Mouse (Mus musculus) E14TG2a.4 (cell line): ENCODE results near the gene Gm49396.
A peak's percentile ranks its signal among the peaks of the same experiment; 100 is the strongest.

Experiments
- H3K27me3 ChIP-seq: 2 replicates; pipeline ENCODE4 v1.6.1; 2014; ENCODE audit warnings: low read length, control low read depth; ENCODE audit not compliant: insufficient read depth
- H3K36me3 ChIP-seq: 2 replicates; pipeline ENCODE4 v1.6.1; 2014; ENCODE audit warnings: low read length, control low read depth; ENCODE audit not compliant: insufficient read depth
- H3K4me1 ChIP-seq: replicated peaks from 2 replicates; pipeline ENCODE4 v1.6.1; 2014; ENCODE audit warnings: low read depth, low read length, control low read depth
- H3K4me3 ChIP-seq: replicated peaks from 2 replicates; pipeline ENCODE4 v1.5.1; 2014; ENCODE audit warnings: mild to moderate bottlenecking, low read length
- H3K9me3 ChIP-seq: 2 replicates; pipeline ENCODE4 v1.6.1; 2014; ENCODE audit warnings: low read length, control low read depth
- CTCF ChIP-seq: conservative IDR thresholded peaks from 2 replicates; pipeline ENCODE4 v1.5.1; 2014; ENCODE audit warnings: low read length
- NANOG ChIP-seq: IDR thresholded peaks from 2 replicates; pipeline ENCODE4 v1.6.1; 2014; ENCODE audit warnings: borderline replicate concordance, low read length, mixed read lengths
- POU5F1 ChIP-seq: IDR thresholded peaks from 2 replicates; pipeline ENCODE4 v1.6.1; 2014; ENCODE audit warnings: low read length, borderline replicate concordance

The Gm49396 gene

DNA sequence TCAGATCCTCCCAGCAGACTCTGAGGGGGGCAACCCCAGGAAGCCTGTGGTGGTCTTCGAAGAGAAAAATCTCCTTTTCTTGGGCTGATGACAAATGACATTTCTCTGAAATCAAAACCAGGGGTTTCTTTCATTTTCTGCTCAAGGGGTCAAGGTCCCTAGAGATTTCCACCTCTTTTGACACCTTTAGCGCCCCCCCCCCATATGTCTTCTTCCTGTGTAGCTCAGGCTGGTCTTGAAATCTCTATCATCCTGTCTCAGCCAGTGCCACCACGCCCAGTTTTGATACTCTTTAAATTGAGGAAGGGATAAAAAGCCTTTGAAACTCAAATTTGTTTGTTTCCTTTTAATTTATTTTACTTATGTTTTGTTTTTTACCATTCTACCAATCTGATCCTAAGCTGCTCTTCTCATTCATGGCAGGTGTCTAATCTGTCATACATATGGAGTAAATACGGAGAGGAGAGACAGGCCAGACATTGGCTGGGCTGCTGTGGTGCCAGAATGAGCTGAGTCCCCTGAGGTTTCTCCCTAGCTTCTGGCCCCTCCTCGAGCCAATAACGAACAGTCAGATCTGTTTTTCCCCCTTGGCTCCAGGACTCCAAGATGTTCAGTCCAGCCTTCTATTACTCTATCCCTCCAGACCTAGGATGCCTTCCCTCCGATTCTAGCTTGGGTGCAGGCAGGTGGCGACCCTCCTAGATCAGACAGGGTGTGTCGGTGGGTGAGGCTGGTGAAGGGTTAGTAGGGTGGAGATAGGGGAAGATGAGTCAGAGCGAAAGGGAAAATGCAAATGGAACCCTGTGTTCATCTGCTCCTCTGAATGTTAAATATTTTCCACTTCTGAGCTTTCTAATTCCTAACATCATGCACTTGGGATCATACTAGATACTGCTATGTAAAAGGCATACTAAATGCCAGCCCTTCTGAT, 30.7 kb downstream of the Gm49396 start:
- Histone ChIP-seq H3K9me3 (no peaks in the 10 kb centered on the region), H3K4me3 (0 out of 2 replicates have a peak overlapping the region, but pooled peaks have one; percentile 37), H3K4me1 (peaks cover 75% of the 10 kb centered on the region), H3K36me3 (peaks cover 12% of the 10 kb centered on the region; the same call in 1 of the 2 replicates), H3K27me3 (peaks cover 6% of the 10 kb centered on the region)
- no peak for TF ChIP-seq CTCF
- TF ChIP-seq NANOG, result no peak
- TF ChIP-seq POU5F1, result no peak

DNA sequence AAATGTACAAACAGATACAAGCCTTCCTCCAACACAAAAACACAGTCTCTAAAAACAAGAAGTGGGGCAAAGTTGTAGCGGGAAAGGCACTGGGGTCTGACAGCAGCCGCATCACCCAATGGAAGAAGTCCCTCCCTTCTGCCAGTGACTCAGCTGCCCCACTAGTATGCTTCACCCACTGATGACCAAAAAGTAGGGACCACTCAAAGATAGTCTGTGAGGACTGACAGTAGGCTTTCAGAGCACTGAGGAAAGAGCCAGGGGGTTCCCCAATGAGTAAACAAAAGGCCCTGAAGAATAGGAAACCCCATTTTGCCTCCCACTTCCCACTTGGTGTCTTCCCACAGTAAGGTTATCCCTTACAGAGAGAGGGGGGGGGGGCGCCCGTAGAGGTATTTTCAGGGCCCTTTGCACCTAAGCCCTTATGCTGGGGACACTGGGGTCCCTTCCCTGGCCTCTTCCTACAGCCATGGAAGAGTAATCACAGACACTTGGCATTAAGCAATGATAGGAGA, 31.4 kb downstream of the Gm49396 start:
- Histone ChIP-seq H3K4me3 (0 out of 2 replicates have a peak overlapping the region, but pooled peaks have one; percentile 20), H3K36me3 (peaks cover 12% of the 10 kb centered on the region; the same call in 1 of the 2 replicates), H3K9me3 (no peaks in the 10 kb centered on the region), H3K27me3 (peaks cover 6% of the 10 kb centered on the region), H3K4me1 (peaks cover 82% of the 10 kb centered on the region)
- TF ChIP-seq CTCF (no peak), POU5F1 (no peak), NANOG (no peak)

GRCm38 (mm10) chr7:30596093-30596492, 32.9 kb downstream of the Gm49396 start:
- peaks cover 80% of the 10 kb centered on the region for H3K4me1 ChIP-seq
- no peaks in the 10 kb centered on the region for H3K9me3 ChIP-seq
- no peak overlapping the region for H3K4me3 ChIP-seq
- 0 out of 2 replicates have a peak, but pooled peaks cover 3% of the 10 kb centered on the region for H3K36me3 ChIP-seq
- TF ChIP-seq POU5F1, result no peak
- TF ChIP-seq CTCF, result no peak
- no peak for TF ChIP-seq NANOG
- peaks cover 6% of the 10 kb centered on the region for H3K27me3 ChIP-seq

DNA sequence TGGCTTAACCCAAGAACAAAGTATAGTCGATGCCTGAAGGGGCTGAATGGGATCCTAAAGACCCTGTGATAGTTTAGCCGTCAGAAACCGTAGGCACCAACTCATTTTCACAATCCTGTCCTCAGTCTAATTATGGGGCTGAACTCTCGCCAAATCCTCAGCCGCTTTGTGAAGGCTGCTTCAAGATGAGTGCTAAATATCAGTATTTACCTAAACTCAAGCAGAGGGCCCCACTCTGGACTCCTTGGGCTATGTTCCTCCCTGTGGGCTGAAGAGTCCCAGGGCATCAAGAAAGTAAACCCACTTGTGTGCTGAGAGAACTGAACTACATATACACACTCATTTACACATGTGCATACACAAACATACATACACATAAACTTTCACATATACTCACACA, 33.7 kb downstream of the Gm49396 start:
- Histone ChIP-seq H3K36me3 (no peaks in the 10 kb centered on the region), H3K27me3 (peaks cover 6% of the 10 kb centered on the region), H3K9me3 (no peaks in the 10 kb centered on the region), H3K4me1 (peaks cover 80% of the 10 kb centered on the region), H3K4me3 (no peak overlapping the region)
- no peak for TF ChIP-seq CTCF
- no peak for TF ChIP-seq POU5F1
- no peak for TF ChIP-seq NANOG

GRCm38 (mm10) chr7:30598786-30599185, 35.6 kb downstream of the Gm49396 start, which contains the start of gene Zbtb32:
Zbtb32 (minus strand) TSS chr7:30598909.
- H3K9me3 ChIP-seq, result no peaks in the 10 kb centered on the region
- peak within 1 kb of the TSS; percentile 65 for H3K4me3 ChIP-seq
- peaks cover 6% of the 10 kb centered on the region for H3K27me3 ChIP-seq
- H3K4me1 ChIP-seq, result peaks cover 80% of the 10 kb centered on the region
- H3K36me3 ChIP-seq, result no peaks in the 10 kb centered on the region
- TF ChIP-seq CTCF (no peak), NANOG (no peak), POU5F1 (no peak)

DNA sequence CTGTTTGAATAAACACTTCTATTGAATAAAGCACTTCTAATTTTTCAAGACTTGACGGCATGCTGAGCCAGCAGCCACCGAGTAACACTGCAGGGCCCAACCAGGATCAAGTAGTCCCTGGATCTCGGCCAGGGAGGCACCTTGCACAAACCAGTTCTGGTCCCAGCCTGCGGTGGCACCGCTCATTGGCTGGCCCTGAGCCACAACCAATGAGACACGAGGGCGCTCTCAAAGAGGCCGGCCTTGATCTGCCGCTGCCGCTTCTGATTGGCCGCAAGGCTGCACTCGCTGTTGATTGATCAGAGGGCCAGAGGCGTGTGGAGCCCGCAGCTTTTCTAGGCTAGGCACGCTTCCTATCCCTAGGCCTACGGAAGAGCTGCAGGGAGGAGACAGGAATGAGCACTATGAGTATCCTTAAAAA, 36.8 kb downstream of the Gm49396 start:
- H3K36me3 ChIP-seq, result no peaks in the 10 kb centered on the region
- H3K4me3 ChIP-seq, result peak overlapping the region; percentile 65
- no peak for TF ChIP-seq POU5F1
- TF ChIP-seq CTCF, result no peak
- no peak for TF ChIP-seq NANOG
- peaks cover 6% of the 10 kb centered on the region for H3K27me3 ChIP-seq
- peaks cover 80% of the 10 kb centered on the region for H3K4me1 ChIP-seq
- H3K9me3 ChIP-seq, result no peaks in the 10 kb centered on the region

DNA sequence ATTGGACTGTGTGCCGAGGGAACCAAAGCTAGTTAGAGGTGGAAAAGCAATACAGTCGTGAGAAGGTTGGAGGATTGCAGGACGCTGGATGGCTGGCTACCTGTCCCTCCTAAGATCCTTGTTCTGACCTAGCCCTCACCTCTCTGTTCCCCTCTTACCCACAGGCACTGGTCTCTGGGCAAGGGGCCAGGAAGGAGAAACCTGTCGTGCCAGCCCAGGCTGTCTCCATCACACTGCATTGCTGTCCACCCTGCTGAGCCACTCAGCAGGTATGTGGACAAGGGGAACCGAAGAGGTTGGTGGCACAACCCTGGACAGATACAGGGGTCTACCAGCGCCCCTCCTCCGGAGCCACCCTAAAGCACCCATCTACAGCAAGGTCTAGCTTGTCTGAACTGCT, 37.5 kb downstream of the Gm49396 start:
- Histone ChIP-seq H3K36me3 (no peaks in the 10 kb centered on the region; the same call in 1 of the 2 replicates), H3K4me3 (peak overlapping the region; percentile 49), H3K27me3 (peaks cover 6% of the 10 kb centered on the region), H3K9me3 (no peaks in the 10 kb centered on the region), H3K4me1 (peaks cover 80% of the 10 kb centered on the region)
- TF ChIP-seq CTCF (no peak), POU5F1 (no peak), NANOG (no peak)

- peaks cover 97% of the 10 kb centered on the region for H3K4me1 ChIP-seq
- no peaks in the 10 kb centered on the region; the same call in 1 of the 2 replicates for H3K36me3 ChIP-seq
- peaks cover 6% of the 10 kb centered on the region for H3K27me3 ChIP-seq
- no peaks in the 10 kb centered on the region for H3K9me3 ChIP-seq
- peak overlapping the region; percentile 46 for H3K4me3 ChIP-seq
- TF ChIP-seq NANOG (no peak), CTCF (no peak), POU5F1 (no peak)
Measured at GRCm38 (mm10) chr7:30602583-30602982, 39.4 kb downstream of the Gm49396 start.

GRCm38 (mm10) chr7:30604424-30604823, 41.3 kb downstream of the Gm49396 start:
- Histone ChIP-seq H3K9me3 (no peaks in the 10 kb centered on the region), H3K36me3 (no peaks in the 10 kb centered on the region; the same call in 1 of the 2 replicates), H3K4me1 (peaks cover 98% of the 10 kb centered on the region), H3K4me3 (0 out of 2 replicates have a peak overlapping the region, but pooled peaks have one; percentile 26), H3K27me3 (no peaks in the 10 kb centered on the region)
- no peak for TF ChIP-seq CTCF
- TF ChIP-seq NANOG, result no peak
- TF ChIP-seq POU5F1, result no peak
